Mouse (Mus musculus) lung, adult 2 months (tissue): ENCODE data around the gene Lrfn4. TPM values are rescaled to one million over a fixed set of nuclear protein-coding genes. Genes with fewer than 3 reads are reported as not detected.
A peak's percentile ranks its signal among the peaks of the same experiment; 100 is the strongest.

Source experiments
- DNase-seq: peaks from one replicate; pipeline ENCODE4 v3.0.0; 2022
- H3K4me1 ChIP-seq: fragments of 200-500 bp; 2 replicates; pipeline ENCODE4 v1.6.1; 2011; ENCODE audit warnings: low read length; ENCODE audit not compliant: control insufficient read depth, insufficient read depth
- H3K4me3 ChIP-seq: fragments of 200-500 bp; replicated peaks from 2 replicates; pipeline ENCODE3; 2011; ENCODE audit warnings: low read depth, mild to moderate bottlenecking, control low read depth, low read length; ENCODE audit errors: extremely low read depth
- CTCF ChIP-seq: fragments of 200-500 bp; IDR thresholded peaks from 2 replicates; pipeline ENCODE4 v1.5.1; 2011; ENCODE audit warnings: mild to moderate bottlenecking, low read length, control low read depth; ENCODE audit not compliant: insufficient read depth
- POLR2A ChIP-seq: fragments of 200-500 bp; IDR thresholded peaks from 2 replicates; pipeline ENCODE4 v1.6.1; 2011; ENCODE audit warnings: low read depth, mild to moderate bottlenecking, control low read depth, low read length, borderline replicate concordance; ENCODE audit errors: extremely low read depth
- WGBS: fragments of 180-500 bp; shearing (Covaris S2); methylation state at CpG from one replicate; pipeline ENCODE4 v1.1.7; 2018; 5-methylcytosine and 5-hydroxymethylcytosine counted together
- polyA plus RNA-seq: library from polyadenylated mRNA; depleted of rRNA; stranded (reverse); fragments of >200 nt; gene quantifications from 2 replicates; pipeline ENCODE4 v1.2.3, GENCODE M21; 2012; rRNA removed

Gene Lrfn4
- 24.6 and 28.8 TPM in 2 replicates for polyA plus RNA-seq

DNA sequence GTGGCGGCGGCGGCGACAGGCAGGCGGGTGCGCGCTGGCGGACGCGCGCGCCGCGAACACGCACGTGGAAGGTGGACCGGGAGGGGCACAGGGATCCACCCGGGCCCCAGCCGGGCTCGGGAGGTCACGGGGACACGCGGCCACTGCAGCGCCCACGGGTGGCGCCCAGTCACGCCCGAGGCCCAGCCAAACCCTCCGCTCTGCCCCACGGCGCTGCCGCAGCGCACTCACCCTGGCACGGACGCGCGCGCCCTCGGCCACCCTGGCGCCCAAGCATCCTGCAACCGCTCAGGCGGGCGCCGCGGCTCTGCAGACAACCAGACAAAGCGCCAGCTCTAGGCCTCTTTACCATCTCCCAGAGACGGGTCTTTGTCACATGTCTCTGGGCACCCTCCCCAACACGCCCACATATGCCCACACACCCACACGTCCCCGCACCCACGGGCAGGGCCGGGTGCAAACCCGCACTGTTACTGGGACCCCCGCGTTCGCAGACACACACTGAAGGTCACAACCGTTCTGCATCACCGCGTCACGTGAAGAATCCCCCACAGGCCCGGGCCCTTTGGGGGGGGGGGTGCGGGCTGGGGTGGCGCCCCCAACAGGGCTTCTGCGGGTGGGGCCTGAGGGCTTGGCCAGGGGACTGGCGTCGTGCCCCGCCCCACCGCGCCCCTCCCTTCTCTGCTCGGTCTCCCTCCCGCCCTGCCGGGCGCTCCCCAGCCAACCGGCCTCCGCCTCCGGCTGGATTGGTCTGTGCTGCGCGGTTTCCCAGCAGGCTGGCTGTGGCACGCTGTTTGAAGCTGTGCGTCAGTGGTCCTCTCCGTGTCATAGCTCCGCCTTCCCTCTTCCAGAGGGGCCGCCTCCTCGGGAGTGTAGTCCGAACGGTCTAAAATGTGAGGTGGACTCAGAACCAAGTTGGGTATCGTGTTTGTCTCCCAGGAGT lies at the start of gene Lrfn4:
Gene Lrfn4 (minus strand): TSS at position 517 of the 943 bp plus-strand sequence.
- under 1% methylated on average over 85 of the region's 87 CpGs for WGBS
- Histone ChIP-seq H3K4me3 (peak within 1 kb of the TSS; percentile 72), H3K4me1 (no peaks in the 10 kb centered on the region)
- peak; percentile 77 for DNase-seq
- no peak for TF ChIP-seq CTCF
- TF ChIP-seq POLR2A, result peak; percentile 11; the same call in 1 of the 2 replicates

DNA sequence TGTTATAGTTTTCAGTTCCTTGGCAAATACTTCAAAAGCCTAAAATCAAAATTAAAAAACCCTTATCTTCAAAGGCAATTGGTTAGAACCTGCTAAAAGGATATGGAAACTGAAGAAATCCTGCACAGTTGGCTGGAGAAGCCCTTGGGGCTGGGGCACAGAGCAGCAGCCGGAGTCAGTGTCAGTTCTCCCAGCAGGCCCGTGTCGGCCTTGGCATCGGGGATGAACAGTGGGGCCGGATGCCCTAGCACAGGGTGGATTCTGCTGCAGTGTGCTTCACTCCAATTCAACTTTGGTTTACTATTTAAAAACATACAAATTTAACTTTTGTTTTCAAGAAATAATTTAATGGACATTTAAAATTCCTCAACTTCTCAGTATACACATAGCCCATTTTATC lies 42.7 kb upstream of the Lrfn4 start:
- WGBS, result 89% methylated on average over 5 of the region's 5 CpGs
- no peak overlapping the region for H3K4me3 ChIP-seq
- no peak for DNase-seq
- no peak for TF ChIP-seq POLR2A
- TF ChIP-seq CTCF, result no peak
- no peaks in the 10 kb centered on the region for H3K4me1 ChIP-seq

DNA sequence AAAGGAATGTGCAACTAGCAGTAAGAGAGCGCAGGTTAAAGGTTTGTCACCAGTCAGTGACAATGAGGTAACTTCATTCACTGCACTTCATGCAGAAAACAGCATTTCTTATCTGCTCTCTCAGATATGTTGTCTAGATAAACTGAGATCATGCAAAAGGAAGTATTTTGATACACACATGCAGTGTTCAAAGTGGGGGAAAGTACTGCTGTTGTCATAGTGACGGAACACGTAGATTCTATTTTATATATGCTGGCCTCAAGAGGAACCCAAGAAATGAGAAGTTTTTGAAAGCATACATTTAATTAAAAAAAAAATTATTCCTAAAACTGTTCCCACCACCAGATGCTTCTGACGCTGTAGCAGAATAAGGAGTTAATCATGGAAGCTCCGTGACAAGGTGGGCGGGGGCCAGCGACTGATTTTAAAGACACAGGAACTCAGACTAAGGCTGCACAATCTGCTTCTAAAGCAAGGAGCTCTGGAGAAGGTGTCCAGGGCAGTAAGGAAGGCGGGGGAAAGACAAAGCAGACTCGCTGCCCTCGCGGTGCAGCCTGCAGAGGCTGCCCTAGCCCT lies 31.5 kb upstream of the Lrfn4 start:
- no peak for DNase-seq
- TF ChIP-seq CTCF (no peak), POLR2A (no peak)
- no peak overlapping the region for H3K4me3 ChIP-seq
- H3K4me1 ChIP-seq, result no peaks in the 10 kb centered on the region
- WGBS, result 60% methylated on average over 11 of the region's 11 CpGs

DNA sequence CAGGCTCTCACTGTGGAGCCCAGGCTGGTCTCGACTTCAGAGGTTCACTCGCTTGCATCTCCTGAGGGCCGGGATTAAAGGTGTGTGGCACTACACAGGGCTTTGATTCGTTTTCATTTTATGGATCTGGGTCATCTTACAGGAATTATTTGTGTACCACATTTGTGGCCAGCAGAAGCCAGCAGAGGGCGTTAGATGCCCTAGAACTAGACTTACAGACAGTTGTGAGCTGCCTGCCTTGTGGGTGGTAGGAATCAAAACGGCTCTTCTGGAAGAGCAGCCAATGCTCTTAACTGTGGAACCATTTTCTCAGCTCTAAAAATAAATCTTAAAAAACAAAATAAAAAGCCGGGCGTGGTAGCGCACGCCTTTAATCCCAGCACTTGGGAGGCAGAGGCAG lies 28.8 kb upstream of the Lrfn4 start:
- DNase-seq, result no peak
- WGBS, result 44% methylated on average over 10 of the region's 10 CpGs
- TF ChIP-seq POLR2A (no peak), CTCF (no peak)

DNA sequence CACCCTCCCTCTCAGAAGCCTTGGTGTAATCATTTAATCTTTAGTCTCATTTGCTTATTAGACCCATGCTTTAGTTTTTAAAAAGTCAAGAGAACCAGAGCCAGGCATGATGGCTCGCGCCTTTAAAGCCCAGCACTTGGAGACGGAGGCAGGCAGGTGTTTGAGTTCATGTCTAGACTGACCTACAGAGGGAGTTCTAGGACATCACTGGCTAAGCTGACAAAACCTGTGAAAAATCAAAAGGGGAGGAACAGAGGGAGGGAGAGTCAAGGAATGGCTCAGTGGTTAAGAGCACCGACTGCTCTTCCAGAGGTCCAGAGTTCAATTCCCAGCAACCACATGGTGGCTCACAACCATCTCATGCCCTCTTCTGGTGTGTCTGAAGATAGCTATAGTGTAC lies 20.5 kb upstream of the Lrfn4 start:
- DNase-seq, result no peak
- Histone ChIP-seq H3K4me1 (no peaks in the 10 kb centered on the region), H3K4me3 (no peak overlapping the region)
- TF ChIP-seq POLR2A (no peak), CTCF (no peak)
- 64% methylated on average over 4 of the region's 4 CpGs for WGBS

More for the DNA sequence above, 28.8 kb upstream of the Lrfn4 start:
- H3K4me1 ChIP-seq, result no peaks in the 10 kb centered on the region
- H3K4me3 ChIP-seq, result no peak overlapping the region

DNA sequence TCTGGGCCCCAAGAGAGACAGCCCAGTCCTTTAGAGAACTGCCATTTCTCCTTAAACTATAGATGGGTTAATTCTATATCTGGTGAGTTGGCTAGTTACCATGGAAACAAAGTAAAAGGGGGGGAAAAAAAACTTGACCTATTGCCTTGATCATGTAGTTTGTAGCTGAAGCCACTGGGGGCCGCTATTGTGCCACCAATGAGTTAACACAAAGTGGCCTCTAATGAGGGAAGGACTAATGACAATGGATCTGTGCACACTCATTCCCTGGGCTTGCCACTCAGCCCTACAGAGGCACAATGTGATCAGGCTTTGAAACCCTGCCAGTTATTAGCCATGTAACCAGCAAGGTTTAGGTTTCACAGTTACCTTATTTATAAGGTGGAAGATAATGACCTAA lies 13.4 kb upstream of the Lrfn4 start:
- no peak for DNase-seq

DNA sequence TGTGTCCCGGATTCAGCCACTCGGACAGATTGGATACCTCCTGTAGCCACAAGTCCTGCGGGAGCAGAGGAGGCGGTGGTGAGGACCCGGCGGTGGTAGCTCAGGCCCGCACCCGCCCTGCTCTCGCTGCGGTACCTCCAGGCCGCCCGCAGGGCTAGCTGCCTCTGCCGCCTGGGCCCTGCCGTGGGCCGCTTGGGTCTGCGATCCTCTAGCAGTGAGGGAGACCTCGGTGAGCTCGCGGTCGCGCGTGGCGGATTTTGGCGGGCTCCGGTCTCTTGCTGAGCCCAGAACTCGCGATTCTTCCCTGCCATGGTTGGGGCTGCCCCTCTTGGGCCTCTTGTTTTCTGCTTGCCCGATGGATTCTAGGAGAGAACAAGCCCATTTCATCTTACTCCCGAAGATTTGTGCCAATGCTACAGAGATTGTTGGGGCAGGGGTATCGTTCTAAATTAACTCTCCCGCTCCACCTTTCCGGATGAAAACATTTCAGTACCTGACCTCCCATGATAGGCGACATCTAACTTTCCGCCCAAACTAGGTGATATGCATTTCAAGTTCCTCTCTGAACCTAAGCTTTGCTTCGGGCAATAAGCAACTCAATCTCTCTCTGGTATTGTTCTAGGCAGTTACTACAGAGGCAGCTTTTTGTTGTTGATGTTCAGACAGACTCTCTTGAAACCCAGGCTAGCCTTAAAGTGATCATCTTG lies 10.5 kb upstream of the Lrfn4 start:
- peaks cover 8% of the 10 kb centered on the region for H3K4me1 ChIP-seq
- TF ChIP-seq POLR2A (no peak), CTCF (no peak)
- peak overlapping the region; percentile 99 for H3K4me3 ChIP-seq
- WGBS, result 1% methylated on average over 35 of the region's 35 CpGs
- peak; percentile 3 for DNase-seq

More for the DNA sequence above, 13.4 kb upstream of the Lrfn4 start:
- TF ChIP-seq POLR2A (no peak), CTCF (peak; percentile 59)
- Histone ChIP-seq H3K4me1 (peaks cover 8% of the 10 kb centered on the region), H3K4me3 (no peak overlapping the region)
- WGBS, result 5% methylated on average over 1 of the region's 1 CpGs

DNA sequence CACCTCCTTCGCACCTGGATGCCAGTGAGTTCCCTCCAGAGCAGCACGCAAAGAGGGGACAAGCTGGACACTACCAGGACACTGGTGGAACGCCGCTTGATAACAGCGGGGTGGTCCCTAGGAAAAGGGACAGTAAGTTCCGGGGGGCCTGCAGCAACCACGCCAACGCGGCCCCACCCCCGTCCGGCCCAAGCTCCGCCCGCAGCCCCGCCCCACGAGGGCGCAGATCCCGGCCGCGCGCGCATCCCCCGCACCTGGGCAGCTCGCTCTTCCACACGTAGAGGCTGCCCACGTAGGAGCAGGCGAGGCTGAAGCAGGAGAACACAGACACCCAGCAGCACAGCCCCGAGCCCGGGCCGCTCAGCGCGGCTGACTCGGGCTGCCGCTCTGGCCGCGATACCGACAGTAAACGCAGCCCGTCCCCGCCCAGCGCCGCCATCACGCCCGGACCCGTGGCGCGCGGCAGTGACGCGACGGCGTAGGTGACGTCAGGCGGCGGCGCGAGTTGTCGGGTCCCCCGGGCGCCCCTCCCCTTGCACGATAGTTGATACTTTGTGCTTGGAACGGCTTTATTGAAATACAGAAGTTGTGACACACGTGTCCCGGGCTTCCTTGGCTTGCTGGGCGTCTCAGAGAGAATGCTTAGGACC lies 9.8 kb upstream of the Lrfn4 start, which contains the start of gene Rce1:
Gene Rce1 (minus strand): TSS at position 463 of the 650 bp plus-strand sequence.
- H3K4me1 ChIP-seq, result peaks cover 8% of the 10 kb centered on the region
- under 1% methylated on average over 64 of the region's 64 CpGs for WGBS
- peak within 1 kb of the TSS; percentile 99 for H3K4me3 ChIP-seq
- peak; percentile 94 for DNase-seq
- TF ChIP-seq POLR2A, result peak; percentile 76
- TF ChIP-seq CTCF, result no peak
